Mouse (Mus musculus) intestine, embryonic 16.5 days (tissue): ENCODE results near the gene Bcl11b. TPM values are rescaled to one million over a fixed set of nuclear protein-coding genes. Genes with fewer than 3 reads are reported as not detected.

Experiments
- polyA plus RNA-seq: library from polyadenylated mRNA; unstranded; fragments of >200 nt; fragmentation: Nextera tagmentation; extraction: Ambion mirVana; gene quantifications from 2 replicates; pipeline ENCODE4 v1.2.1, GENCODE M21; 2015

The Bcl11b gene
- polyA plus RNA-seq, 1 experiment from 2014 or later = 3.4 TPM

Other genes with a start within 250 kb of the Bcl11b start
- gene Setd3, start 175.7 kb upstream of the Bcl11b start, polyA plus RNA-seq = 89.8 and 90.8 TPM in 2 replicates
- gene Ccnk, start 176.0 kb upstream of the Bcl11b start, polyA plus RNA-seq = 1.9 and 2.2 TPM in 2 replicates